Mouse (Mus musculus): Measurements from ENCODE around the gene Ccdc42.

DNA sequence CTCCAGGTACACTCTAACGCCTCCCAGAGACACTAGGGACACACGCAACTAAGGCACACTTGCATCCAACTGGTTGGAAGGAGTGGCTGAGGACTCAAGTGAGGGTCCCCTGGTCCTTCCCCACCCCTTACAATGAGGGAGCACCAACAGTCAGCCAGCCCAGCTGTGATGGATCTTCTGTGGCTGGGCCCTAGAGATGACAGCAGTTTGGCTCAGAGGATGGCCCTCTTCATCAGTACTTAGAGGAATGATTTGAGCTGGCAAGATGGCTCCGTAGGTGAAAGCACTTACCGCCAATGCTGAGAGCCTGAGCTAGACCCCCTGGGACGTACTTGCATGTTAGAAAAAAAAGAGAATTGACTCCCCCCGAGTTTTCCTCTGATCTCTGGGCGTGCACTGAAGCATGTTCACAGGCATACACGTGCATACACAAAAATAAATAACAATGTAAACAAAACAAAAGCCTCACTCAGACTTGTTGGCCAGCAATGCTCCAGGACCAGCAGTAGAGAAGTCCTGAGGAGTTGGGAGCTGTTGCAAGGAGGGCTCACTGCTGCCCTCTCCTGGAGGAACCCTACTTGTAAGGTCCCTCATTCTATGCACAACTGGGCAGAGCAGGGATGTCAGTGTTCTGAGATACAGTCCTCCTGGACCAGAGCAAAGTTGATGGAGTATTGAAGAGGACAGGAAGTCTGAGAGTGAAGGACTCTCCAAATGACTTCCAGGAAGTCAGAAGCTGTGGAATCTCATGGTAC, 2.4 kb downstream of the Ccdc42 start:
- TF ChIP-seq CTCF (IDR thresholded peaks at IDR 0.05; ENCODE audit: low read depth, low read length) (peak; percentile 61), GATA2 (IDR thresholded peaks at IDR 0.05; ENCODE audit: borderline replicate concordance, low read depth, low read length) (no peak), POLR2AphosphoS5 (IDR thresholded peaks at IDR 0.05; ENCODE audit: insufficient replicate concordance, low read depth, low read length) (no peak)
